Mouse (Mus musculus) heart, embryonic 12.5 days (tissue): ENCODE measurements around the gene Gm49345. TPM values are rescaled to one million over a fixed set of nuclear protein-coding genes. Genes with fewer than 3 reads are reported as not detected.
A peak's percentile ranks its signal among the peaks of the same experiment; 100 is the strongest.

Experiments
- ATAC-seq: fragments of 200-750 bp; cut with Nextera tagmentation; 2 replicates; pipeline ENCODE4 v1.8.0; 2017; ENCODE audit warnings: moderate TSS enrichment, moderate library complexity; ENCODE audit not compliant: insufficient number of reproducible peaks, low FRiP score
- H3K27ac ChIP-seq: fragments of 300-500 bp; sonication (generic); 2 replicates; pipeline ENCODE4 v1.5.1; 2016; ENCODE audit warnings: mild to moderate bottlenecking, moderate library complexity; ENCODE audit not compliant: poor library complexity, severe bottlenecking
- H3K27me3 ChIP-seq: fragments of 300-500 bp; sonication (generic); replicated peaks from 2 replicates; pipeline ENCODE4 v1.6.1; 2016; ENCODE audit warnings: mild to moderate bottlenecking, moderate library complexity
- H3K36me3 ChIP-seq: fragments of 300-500 bp; sonication (generic); 2 replicates; pipeline ENCODE4 v1.6.1; 2016; ENCODE audit warnings: mild to moderate bottlenecking, moderate library complexity
- H3K4me1 ChIP-seq: fragments of 300-500 bp; sonication (generic); replicated peaks from 2 replicates; pipeline ENCODE4 v1.6.1; 2016; ENCODE audit warnings: mild to moderate bottlenecking
- H3K4me2 ChIP-seq: fragments of 300-500 bp; sonication (generic); 2 replicates; pipeline ENCODE4 v1.6.1; 2016; ENCODE audit warnings: mild to moderate bottlenecking, moderate library complexity
- H3K4me3 ChIP-seq: fragments of 300-500 bp; sonication (generic); 2 replicates; pipeline ENCODE4 v1.5.1; 2016; ENCODE audit warnings: mild to moderate bottlenecking
- H3K9ac ChIP-seq: fragments of 300-500 bp; sonication (generic); 2 replicates; pipeline ENCODE4 v1.6.1; 2016; ENCODE audit warnings: mild to moderate bottlenecking, moderate library complexity
- H3K9me3 ChIP-seq: fragments of 300-500 bp; sonication (generic); replicated peaks from 2 replicates; pipeline ENCODE4 v1.6.1; 2016; ENCODE audit warnings: mild to moderate bottlenecking, moderate library complexity
- WGBS: fragments of 180-500 bp; shearing (Covaris S2); methylation state at CpG from one replicate; pipeline ENCODE4 v1.1.7; 2016; 5-methylcytosine and 5-hydroxymethylcytosine counted together
- polyA plus RNA-seq: library from polyadenylated mRNA; unstranded; fragments of >200 nt; fragmentation: Nextera tagmentation; extraction: Ambion mirVana; gene quantifications from 2 replicates; pipeline ENCODE4 v1.2.1, GENCODE M21; 2016

The Gm49345 gene
- polyA plus RNA-seq, 1 experiment from 2014 or later: not detected

- Histone ChIP-seq H3K9me3 (no peaks in the 10 kb centered on the region), H3K4me1 (peaks cover 11% of the 10 kb centered on the region), H3K27me3 (no peaks in the 10 kb centered on the region), H3K9ac (peak overlapping the region; percentile 85), H3K4me3 (peak overlapping the region; percentile 75), H3K27ac (peak overlapping the region; percentile 76), H3K36me3 (no peaks in the 10 kb centered on the region), H3K4me2 (peak overlapping the region; percentile 70)
- WGBS: under 1% methylated on average over 44 of the region's 44 CpGs
- peak; percentile 98 for ATAC-seq
These were observed 84.8 kb downstream of the Gm49345 start for GRCm38 (mm10) chr13:67552505-67553346.

- no peak for ATAC-seq
- no peak overlapping the region for H3K4me3 ChIP-seq
- H3K36me3 ChIP-seq: peaks cover 39% of the 10 kb centered on the region
- H3K27me3 ChIP-seq: no peaks in the 10 kb centered on the region
- no peak overlapping the region for H3K4me2 ChIP-seq
- 0 out of 2 replicates have a peak, but pooled peaks cover 2% of the 10 kb centered on the region for H3K4me1 ChIP-seq
- no peak overlapping the region for H3K27ac ChIP-seq
- H3K9me3 ChIP-seq: no peaks in the 10 kb centered on the region
- H3K9ac ChIP-seq: no peak overlapping the region
- 86% methylated on average over 1 of the region's 1 CpGs for WGBS
These were observed 91.6 kb downstream of the Gm49345 start for GRCm38 (mm10) chr13:67545941-67546340.

Other genes with a start within 250 kb of the Gm49345 start
- 3.2 and 3.9 TPM in 2 replicates for gene Zfp429, start 237.9 kb downstream of the Gm49345 start, polyA plus RNA-seq
- gene Zfp459, start 216.4 kb downstream of the Gm49345 start, polyA plus RNA-seq: 0.17 and 0.69 TPM in 2 replicates
- gene Zfp874a, start 186.1 kb downstream of the Gm49345 start, polyA plus RNA-seq: 6.2 and 7.2 TPM in 2 replicates
- gene Zfp874b, start 153.5 kb downstream of the Gm49345 start, polyA plus RNA-seq: 1.3 and 2.0 TPM in 2 replicates
- 10.5 and 11.2 TPM in 2 replicates for gene Zfp58, start 137.2 kb downstream of the Gm49345 start, polyA plus RNA-seq
- gene Gm26965, start 111.6 kb downstream of the Gm49345 start, polyA plus RNA-seq: not detected in 2 replicates
- gene Zfp87, start 111.6 kb downstream of the Gm49345 start, polyA plus RNA-seq: 17.3 and 18.2 TPM in 2 replicates
- 9.6 and 9.9 TPM in 2 replicates for gene Zfp748, start 83.9 kb downstream of the Gm49345 start, polyA plus RNA-seq
- 2.4 and 2.9 TPM in 2 replicates for gene Zfp729b, start 28.1 kb downstream of the Gm49345 start, polyA plus RNA-seq
- 1.7 and 2.3 TPM in 2 replicates for gene Zfp729a, start within 50 bp of the Gm49345 start, polyA plus RNA-seq
- 7.5 and 7.8 TPM in 2 replicates for gene Zfp738, start 49.3 kb upstream of the Gm49345 start, polyA plus RNA-seq
- gene Zfp65, start 91.4 kb upstream of the Gm49345 start, polyA plus RNA-seq: 4.2 and 5.0 TPM in 2 replicates
- 2.6 and 3.3 TPM in 2 replicates for gene Zfp85, start 117.5 kb upstream of the Gm49345 start, polyA plus RNA-seq
- 1.7 and 2.5 TPM in 2 replicates for gene Zfp493, start 141.9 kb upstream of the Gm49345 start, polyA plus RNA-seq
- gene Zfp273, start 176.0 kb upstream of the Gm49345 start, polyA plus RNA-seq: 3.6 and 4.3 TPM in 2 replicates
- 0.64 and 1.5 TPM in 2 replicates for gene Gm10037, start 193.3 kb upstream of the Gm49345 start, polyA plus RNA-seq
- not detected in 2 replicates for gene BC048507, start 225.6 kb upstream of the Gm49345 start, polyA plus RNA-seq